Mouse (Mus musculus) myocyte (in vitro differentiated cells): ENCODE measurements around the gene Osbpl3.

Experiments
- E2F4 ChIP-seq: IDR thresholded peaks from one replicate; pipeline ENCODE4 v1.6.1; 2011; ENCODE audit warnings: mild to moderate bottlenecking, control low read depth, moderate library complexity; ENCODE audit not compliant: insufficient read depth
- MAX ChIP-seq: IDR thresholded peaks from one replicate; pipeline ENCODE4 v1.6.1; 2011; ENCODE audit warnings: low read depth, mild to moderate bottlenecking, control low read depth
- MYOD1 ChIP-seq, 3 experiments: IDR thresholded peaks; one replicate each; pipeline ENCODE4 v1.6.1; 2011; ENCODE audit warnings: control low read depth in 2 of 3, low read depth in 2 of 3, mild to moderate bottlenecking in 2 of 3, moderate library complexity in 1 of 3; ENCODE audit not compliant: insufficient read length in 2 of 3, control insufficient read depth in 1 of 3
- MYOG ChIP-seq, 3 experiments: IDR thresholded peaks; one replicate each; pipeline ENCODE4 v1.6.1; 2011; ENCODE audit warnings: control low read depth in 2 of 3, low read depth in 2 of 3, mild to moderate bottlenecking in 2 of 3; ENCODE audit not compliant: insufficient read length in 2 of 3, control insufficient read depth in 1 of 3, insufficient read depth in 1 of 3
- POLR2A ChIP-seq: IDR thresholded peaks from one replicate; pipeline ENCODE4 v1.6.1; 2011; ENCODE audit warnings: low read depth, mild to moderate bottlenecking, control low read depth, moderate library complexity; ENCODE audit not compliant: insufficient read length
- POLR2AphosphoS2 ChIP-seq: IDR thresholded peaks from one replicate; pipeline ENCODE4 v1.6.1; 2011; ENCODE audit warnings: low read depth, control low read depth; ENCODE audit not compliant: insufficient read length
- SRF ChIP-seq: IDR thresholded peaks from one replicate; pipeline ENCODE4 v1.6.1; 2011; ENCODE audit warnings: low read depth; ENCODE audit not compliant: control insufficient read depth, insufficient read length
- TCF12 ChIP-seq: IDR thresholded peaks from one replicate; pipeline ENCODE4 v1.6.1; 2011; ENCODE audit warnings: mild to moderate bottlenecking, control low read depth; ENCODE audit not compliant: poor library complexity, insufficient read depth, severe bottlenecking
- TCF3 ChIP-seq: IDR thresholded peaks from one replicate; pipeline ENCODE4 v1.6.1; 2011; ENCODE audit warnings: low read depth, control low read depth; ENCODE audit not compliant: insufficient read length

GRCm38 (mm10) chr6:50322631-50323030 is 133.4 kb downstream of the Osbpl3 start:
- TF ChIP-seq POLR2A, result no peak
- no peak for TF ChIP-seq MAX
- no peak for TF ChIP-seq TCF12
- TF ChIP-seq TCF3, result no peak
- no peak for TF ChIP-seq MYOG (IDR thresholded peaks at IDR 0.05; ENCODE audit: control insufficient read depth in 1 of 3, insufficient read depth in 1 of 3, insufficient read length in 2 of 3, low read depth in 2 of 3)
- TF ChIP-seq E2F4, result no peak
- TF ChIP-seq SRF, result no peak
- TF ChIP-seq MYOD1 (IDR thresholded peaks at IDR 0.05; ENCODE audit: control insufficient read depth in 1 of 3, insufficient read length in 2 of 3, low read depth in 2 of 3), result no peak
- TF ChIP-seq POLR2AphosphoS2, result no peak
